8 mouse cellular contexts compared by ENCODE assay signal in the genomic region with DNA sequence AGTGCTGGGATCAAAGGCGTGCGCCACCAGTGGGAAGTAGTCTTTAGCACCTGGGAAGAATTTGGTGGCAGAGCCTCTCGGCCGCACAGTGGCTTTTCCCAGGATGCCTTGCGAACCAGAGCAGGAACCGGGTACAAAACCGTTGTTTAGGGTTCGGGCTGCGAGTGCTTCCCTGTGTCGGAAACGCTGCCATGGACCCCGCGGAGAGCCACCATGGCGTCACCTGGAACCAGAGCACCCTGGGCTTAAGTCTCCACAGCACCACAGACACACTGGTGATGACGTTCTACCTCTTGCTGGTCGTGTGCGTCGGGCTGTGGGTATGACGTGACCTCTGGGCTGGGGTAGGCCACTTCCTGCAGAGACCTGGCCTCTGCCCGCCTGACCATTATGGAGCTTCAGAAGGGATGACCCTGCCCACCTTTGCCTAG. TPM values are rescaled to one million over a fixed set of nuclear protein-coding genes. Genes with fewer than 3 reads are reported as not detected.
DNase-seq lines count a peak whose midpoint lies in the region; ATAC-seq lines count a peak whose summit lies in the region.

A gene (plus strand): TSS at position 134 of the 431 bp plus-strand sequence.

- no peaks in the 10 kb centered on the region for H3K36me3 ChIP-seq in kidney, embryonic 15.5 days
- no peaks in the 10 kb centered on the region for H3K36me3 ChIP-seq in forebrain, embryonic 14.5 days (ENCODE audit: control insufficient read depth, insufficient read depth, low read length)
- no peaks in the 10 kb centered on the region for H3K36me3 ChIP-seq in liver, embryonic 13.5 days
- no peaks in the 10 kb centered on the region for H3K36me3 ChIP-seq in stomach, embryonic 15.5 days

- 24% methylated on average over 20 of the region's 20 CpGs for WGBS in kidney, embryonic 15.5 days
- 35% methylated on average over 20 of the region's 20 CpGs for WGBS in forebrain, embryonic 14.5 days
- 13% methylated on average over 20 of the region's 20 CpGs for WGBS in liver, embryonic 13.5 days (ENCODE audit: insufficient replicate concordance)
- WGBS in stomach, embryonic 15.5 days: 35% methylated on average over 20 of the region's 20 CpGs

- no peak for DNase-seq in kidney, adult 8-10 months
- DNase-seq in forebrain, embryonic 14.5 days (ENCODE audit: low spot score): no peak
- no peak for DNase-seq in liver, embryonic 13.5 days
- no peak for DNase-seq in spleen, postnatal 4 days (ENCODE audit: low spot score in 2 of 2)
- DNase-seq in kidney, postnatal 4 days: no peak
- DNase-seq in left cerebral cortex, adult 9 months (ENCODE audit: low spot score in 2 of 2): no peak

- H3K4me2 ChIP-seq in kidney, embryonic 15.5 days: peak within 1 kb of the TSS; percentile 52
- H3K4me2 ChIP-seq in forebrain, embryonic 14.5 days (ENCODE audit: low read length): peak within 1 kb of the TSS; percentile 34
- peak within 1 kb of the TSS; percentile 66 for H3K4me2 ChIP-seq in liver, embryonic 13.5 days
- H3K4me2 ChIP-seq in stomach, embryonic 15.5 days: peak within 1 kb of the TSS; percentile 46

- peak within 1 kb of the TSS; percentile 29; the same call in 1 of the 2 replicates for H3K9ac ChIP-seq in kidney, embryonic 15.5 days
- no peak within 1 kb of the TSS for H3K9ac ChIP-seq in forebrain, embryonic 14.5 days (ENCODE audit: low read length)
- H3K9ac ChIP-seq in liver, embryonic 13.5 days: peak within 1 kb of the TSS; percentile 42
- H3K9ac ChIP-seq in stomach, embryonic 15.5 days: no peak within 1 kb of the TSS

- no peak within 1 kb of the TSS for H3K27ac ChIP-seq in kidney, embryonic 15.5 days
- no peak within 1 kb of the TSS for H3K27ac ChIP-seq in forebrain, embryonic 14.5 days (ENCODE audit: low read depth, low read length)
- no peak within 1 kb of the TSS for H3K27ac ChIP-seq in liver, embryonic 13.5 days
- no peak within 1 kb of the TSS for H3K27ac ChIP-seq in stomach, embryonic 15.5 days

- peaks cover 15% of the 10 kb centered on the region for H3K27me3 ChIP-seq in kidney, embryonic 15.5 days
- no peaks in the 10 kb centered on the region; the same call in none of the 2 replicates for H3K27me3 ChIP-seq in forebrain, embryonic 14.5 days (replicated peaks; ENCODE audit: control insufficient read depth, insufficient read depth, low read length)
- peaks cover 37% of the 10 kb centered on the region for H3K27me3 ChIP-seq in liver, embryonic 13.5 days
- no peaks in the 10 kb centered on the region for H3K27me3 ChIP-seq in stomach, embryonic 15.5 days (replicated peaks)

- no peak for ATAC-seq in kidney, embryonic 15.5 days (replicated peaks; ENCODE audit: low FRiP score)
- ATAC-seq in forebrain, embryonic 14.5 days: no peak
- ATAC-seq in liver, embryonic 13.5 days (ENCODE audit: low read depth): no peak
- 0 out of 2 replicates have a peak, but pooled peaks have one; percentile 8 for ATAC-seq in stomach, embryonic 15.5 days (ENCODE audit: insufficient read depth, low FRiP score, low read depth)

- peaks cover 28% of the 10 kb centered on the region for H3K4me1 ChIP-seq in kidney, embryonic 15.5 days
- H3K4me1 ChIP-seq in forebrain, embryonic 14.5 days (ENCODE audit: control insufficient read depth, insufficient read depth, low read length): peaks cover 7% of the 10 kb centered on the region; the same call in 1 of the 2 replicates
- H3K4me1 ChIP-seq in liver, embryonic 13.5 days (replicated peaks): peaks cover 22% of the 10 kb centered on the region
- peaks cover 10% of the 10 kb centered on the region for H3K4me1 ChIP-seq in stomach, embryonic 15.5 days

- H3K4me3 ChIP-seq in kidney, embryonic 15.5 days (replicated peaks): peak within 1 kb of the TSS; percentile 21
- H3K4me3 ChIP-seq in forebrain, embryonic 14.5 days (ENCODE audit: low read depth, low read length): no peak within 1 kb of the TSS
- peak within 1 kb of the TSS; percentile 48 for H3K4me3 ChIP-seq in liver, embryonic 13.5 days (replicated peaks)
- H3K4me3 ChIP-seq in stomach, embryonic 15.5 days (replicated peaks): peak within 1 kb of the TSS; percentile 16

- no peaks in the 10 kb centered on the region for H3K9me3 ChIP-seq in kidney, embryonic 15.5 days (replicated peaks)
- H3K9me3 ChIP-seq in forebrain, embryonic 14.5 days (replicated peaks; ENCODE audit: control insufficient read depth, low read length): no peaks in the 10 kb centered on the region
- H3K9me3 ChIP-seq in liver, embryonic 13.5 days (replicated peaks): no peaks in the 10 kb centered on the region
- H3K9me3 ChIP-seq in stomach, embryonic 15.5 days: no peaks in the 10 kb centered on the region

RNA-seq across cellular contexts. Expression of the gene that starts here (rescaled TPM):
- 0.05 TPM in 1 of 2 replicates, not detected in the other for polyA plus RNA-seq in kidney, embryonic 15.5 days (2015; fragmentation: Nextera tagmentation; extraction: Ambion mirVana)
- not detected in 2 replicates for polyA plus RNA-seq in forebrain, embryonic 14.5 days (2014; fragmentation: Nextera tagmentation; extraction: Ambion mirVana)
- polyA plus RNA-seq in liver, embryonic 13.5 days (2015; fragmentation: Nextera tagmentation; extraction: Ambion mirVana): 0.08 TPM in 1 of 2 replicates, not detected in the other
- not detected in 2 replicates for polyA plus RNA-seq in stomach, embryonic 15.5 days (2015; fragmentation: Nextera tagmentation; extraction: Ambion mirVana)

Comparison
In these comparisons a context has a peak if more than half of its experiments do, and no peak if none do; other contexts are left out.
1. Peak in ATAC-seq, H3K4me3 ChIP-seq and H3K4me2 ChIP-seq in stomach, embryonic 15.5 days; RNA of the gene not detected or under 1 TPM.
2. H3K9ac ChIP-seq: peak in kidney, embryonic 15.5 days (single experiment) and liver, embryonic 13.5 days (single experiment); none in forebrain, embryonic 14.5 days (single experiment) and stomach, embryonic 15.5 days (single experiment).
3. Peak in every context shown above with its lines, with median percentiles within 50 percentile points of each other: H3K4me2 ChIP-seq.